Comparison of ENCODE assay signal across 11 mouse cellular contexts in genomic region chr3:95865050-95865449, GRCm38 (mm10). TPM values are rescaled to one million over a fixed set of nuclear protein-coding genes. Genes with fewer than 3 reads are reported as not detected.
DNase-seq lines count a peak whose midpoint lies in the region; ATAC-seq lines count a peak whose summit lies in the region.
"Had no signal": no experiment of that assay in that cellular context is flagged by ENCODE, and none has a peak within 500 bp of the region (broad histone marks: within the 10 kb centered on the region; RNA-seq: fewer than 3 reads in every experiment).

No protein-coding gene starts in this region.

- no peaks in the 10 kb centered on the region for H3K9me3 ChIP-seq in neural tube, embryonic 15.5 days (replicated peaks)
- H3K9me3 ChIP-seq: embryonic facial prominence, embryonic 13.5 days; neural tube, embryonic 12.5 days had no signal

- H3K4me3 ChIP-seq in neural tube, embryonic 15.5 days (replicated peaks) = no peak overlapping the region
- H3K4me3 ChIP-seq: embryonic facial prominence, embryonic 13.5 days; neural tube, embryonic 12.5 days had no signal

- no peak overlapping the region for H3K27ac ChIP-seq in neural tube, embryonic 15.5 days (replicated peaks)
- H3K27ac ChIP-seq: embryonic facial prominence, embryonic 13.5 days; neural tube, embryonic 12.5 days had no signal

- intact Hi-C loops in gastrocnemius, postnatal 36 days (cut with DNase I) = no loop called here

- ATAC-seq in neural tube, embryonic 15.5 days (ENCODE audit: low FRiP score) = no peak

- WGBS in neural tube, embryonic 15.5 days = 93% methylated on average over 5 of the region's 5 CpGs

- no peak overlapping the region for H3K9ac ChIP-seq in neural tube, embryonic 15.5 days (replicated peaks)
- H3K9ac ChIP-seq: embryonic facial prominence, embryonic 13.5 days; neural tube, embryonic 12.5 days had no signal

- H3K4me2 ChIP-seq in neural tube, embryonic 15.5 days = no peak overlapping the region
- H3K4me2 ChIP-seq: embryonic facial prominence, embryonic 13.5 days; neural tube, embryonic 12.5 days had no signal

- H3K36me3 ChIP-seq in neural tube, embryonic 15.5 days = peaks cover 50% of the 10 kb centered on the region

- DNase-seq in gastrocnemius, adult 18-20 months (ENCODE audit: low spot score) = peak; percentile 16
- no peak for DNase-seq in gastrocnemius, postnatal 36 days
- DNase-seq in retina, adult 2 months (ENCODE audit: low read depth, low spot score) = peak; percentile 34
- no peak for DNase-seq in retina, postnatal 1 day
- peak; percentile 53 to 77 for DNase-seq in layer of hippocampus, postnatal 14 days (ENCODE audit: low spot score in 2 of 2)
- DNase-seq in lung, postnatal 36 days = no peak
- DNase-seq in urinary bladder, postnatal 10 days (ENCODE audit: low spot score) = no peak
- DNase-seq: lung, postnatal 4 days had no signal

- no peaks in the 10 kb centered on the region for H3K27me3 ChIP-seq in neural tube, embryonic 15.5 days (replicated peaks)
- H3K27me3 ChIP-seq: embryonic facial prominence, embryonic 13.5 days; neural tube, embryonic 12.5 days had no signal

- peaks cover 9% of the 10 kb centered on the region; the same call in 1 of the 2 replicates for H3K4me1 ChIP-seq in neural tube, embryonic 15.5 days
- H3K4me1 ChIP-seq: neural tube, embryonic 12.5 days had no signal

RNA-seq across cellular contexts. Expression of gene Mrps21, which starts 6.3 kb away (rescaled TPM):
- 100 to 1,000 TPM; 317 to 349 TPM for total RNA-seq in gastrocnemius, adult 18-20 months (2021)
- 100 to 1,000 TPM; 289 to 304 TPM for total RNA-seq in gastrocnemius, postnatal 36 days (2021)
- 100 to 1,000 TPM; 134 to 162 TPM for total RNA-seq in layer of hippocampus, postnatal 14 days (2021)
- polyA plus RNA-seq in neural tube, embryonic 15.5 days (2015; fragmentation: Nextera tagmentation; extraction: Ambion mirVana) = 284 and 296 TPM in 2 replicates

RNA-seq across cellular contexts. Expression of gene Prpf3, which starts 9.4 kb away (rescaled TPM):
- total RNA-seq in gastrocnemius, adult 18-20 months (2021) = 10 to 100 TPM; 16.6 to 16.9 TPM
- total RNA-seq in gastrocnemius, postnatal 36 days (2021) = 10 to 100 TPM; 12.5 to 14.5 TPM
- 10 to 100 TPM; 28.8 to 30.7 TPM for total RNA-seq in layer of hippocampus, postnatal 14 days (2021)
- 32.2 and 36.3 TPM in 2 replicates for polyA plus RNA-seq in neural tube, embryonic 15.5 days (2015; fragmentation: Nextera tagmentation; extraction: Ambion mirVana)

RNA-seq across cellular contexts. Expression of gene Ciart, which starts 17.0 kb away (rescaled TPM):
- total RNA-seq in gastrocnemius, adult 18-20 months (2021) = 1 to 10 TPM; 3.5 to 6.3 TPM
- 1 to 10 TPM; 4.4 to 7.9 TPM for total RNA-seq in gastrocnemius, postnatal 36 days (2021)
- total RNA-seq in layer of hippocampus, postnatal 14 days (2021) = 10 to 100 TPM; 10.1 to 10.9 TPM
- polyA plus RNA-seq in neural tube, embryonic 15.5 days (2015; fragmentation: Nextera tagmentation; extraction: Ambion mirVana) = 4.3 and 4.5 TPM in 2 replicates

RNA-seq across cellular contexts. Expression of gene BC028528, which starts 26.8 kb away (rescaled TPM):
- total RNA-seq in gastrocnemius, adult 18-20 months (2021) = 1 to 10 TPM; 1.7 to 2.2 TPM
- total RNA-seq in gastrocnemius, postnatal 36 days (2021) = 1 to 10 TPM; 1.8 to 4.0 TPM
- 1 to 10 TPM; 6.4 to 9.6 TPM for total RNA-seq in layer of hippocampus, postnatal 14 days (2021)
- polyA plus RNA-seq in neural tube, embryonic 15.5 days (2015; fragmentation: Nextera tagmentation; extraction: Ambion mirVana) = 23.8 and 25.3 TPM in 2 replicates

RNA-seq across cellular contexts. Expression of gene Aph1a, which starts 28.7 kb away (rescaled TPM):
- 10 to 100 TPM; 41.0 to 50.4 TPM for total RNA-seq in gastrocnemius, adult 18-20 months (2021)
- total RNA-seq in gastrocnemius, postnatal 36 days (2021) = 10 to 100 TPM; 41.7 to 48.0 TPM
- 10 to 100 TPM; 76.1 to 83.5 TPM for total RNA-seq in layer of hippocampus, postnatal 14 days (2021)
- polyA plus RNA-seq in neural tube, embryonic 15.5 days (2015; fragmentation: Nextera tagmentation; extraction: Ambion mirVana) = 31.0 and 39.5 TPM in 2 replicates

Comparison
In these comparisons a context has a peak if more than half of its experiments do, and no peak if none do; other contexts are left out.
1. DNase-seq: peak in gastrocnemius, adult 18-20 months (single experiment), retina, adult 2 months (single experiment) and layer of hippocampus, postnatal 14 days (2 of 2); none in gastrocnemius, postnatal 36 days (0 of 2), retina, postnatal 1 day (single experiment), lung, postnatal 36 days (single experiment) and urinary bladder, postnatal 10 days (single experiment).